In the genomic region with DNA sequence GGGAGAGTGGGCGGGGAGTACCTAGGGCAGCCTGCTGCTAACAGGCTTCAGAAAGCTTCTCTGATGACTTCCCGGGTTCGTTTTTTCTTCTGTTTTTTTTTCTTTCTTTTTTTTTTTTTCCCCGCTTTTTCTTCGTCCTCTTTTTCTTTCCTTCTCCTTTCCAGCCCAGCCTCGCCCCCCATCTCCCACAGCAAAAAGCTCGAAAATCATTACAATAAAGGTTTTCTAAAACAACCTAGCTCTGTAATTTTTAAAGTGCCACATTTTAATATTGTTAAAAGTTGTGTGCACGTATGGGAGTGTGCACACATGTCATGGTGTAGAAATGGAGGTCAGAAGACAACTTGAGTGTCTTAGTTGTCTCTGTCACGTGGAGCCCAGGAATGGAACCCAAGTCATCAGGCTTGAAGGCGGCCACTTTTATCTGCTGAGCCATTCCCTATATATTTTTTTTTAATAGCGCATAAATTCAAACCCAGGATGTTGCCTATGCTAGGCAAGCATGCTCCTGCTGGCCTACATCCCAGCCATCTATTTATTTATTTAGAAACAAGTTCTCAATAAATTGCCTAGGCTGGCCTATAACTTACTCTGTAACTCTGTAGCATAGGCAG, we compare ENCODE assay signal across 8 mouse cellular contexts. TPM values are rescaled to one million over a fixed set of nuclear protein-coding genes. Genes with fewer than 3 reads are reported as not detected.
A peak's percentile ranks its signal among the peaks of the same experiment; 100 is the strongest.
DNase-seq lines count a peak whose midpoint lies in the region; ATAC-seq and TF ChIP-seq lines count a peak whose summit lies in the region.

No protein-coding gene starts in this region.

- peak; percentile 26 for DNase-seq in cerebellum, adult 9-10 months
- DNase-seq in cerebellum, adult 11 months: no peak
- no peak for DNase-seq in neural tube, embryonic 11.5 days (ENCODE audit: low spot score)
- DNase-seq in neural tube, embryonic 10.5 days (ENCODE audit: extremely low spot score, low spot score): no peak
- no peak for DNase-seq in limb, embryonic 14.5 days (ENCODE audit: low spot score)
- no peak for DNase-seq in urinary bladder, adult 18-20 months (ENCODE audit: low spot score in 2 of 2)
- DNase-seq in adrenal gland, adult (ENCODE audit: inconsistent age in 2 of 2, low spot score in 1 of 2): no peak

- ATAC-seq in neural tube, embryonic 11.5 days (ENCODE audit: insufficient read depth, low FRiP score, low TSS enrichment): no peak
- no peak for ATAC-seq in limb, embryonic 14.5 days (ENCODE audit: low FRiP score, low read depth)
- no peak for ATAC-seq in stomach, embryonic 15.5 days (ENCODE audit: insufficient read depth, low FRiP score, low read depth)

- H3K4me1 ChIP-seq in neural tube, embryonic 11.5 days (ENCODE audit: control insufficient read depth, insufficient read depth, low read length): 0 out of 2 replicates have a peak, but pooled peaks cover 2% of the 10 kb centered on the region
- peaks cover 11% of the 10 kb centered on the region; the same call in 1 of the 2 replicates for H3K4me1 ChIP-seq in limb, embryonic 14.5 days (ENCODE audit: control insufficient read depth, insufficient read depth, low read length)
- peaks cover 7% of the 10 kb centered on the region; the same call in 1 of the 2 replicates for H3K4me1 ChIP-seq in stomach, embryonic 15.5 days

- 23% methylated on average over 11 of the region's 11 CpGs for WGBS in neural tube, embryonic 11.5 days
- WGBS in limb, embryonic 14.5 days: 18% methylated on average over 11 of the region's 11 CpGs
- 21% methylated on average over 11 of the region's 11 CpGs for WGBS in stomach, embryonic 15.5 days

- H3K9me3 ChIP-seq in neural tube, embryonic 11.5 days (ENCODE audit: control insufficient read depth, low read length): no peaks in the 10 kb centered on the region
- no peaks in the 10 kb centered on the region for H3K9me3 ChIP-seq in limb, embryonic 14.5 days (ENCODE audit: control insufficient read depth, low read length)
- H3K9me3 ChIP-seq in stomach, embryonic 15.5 days: no peaks in the 10 kb centered on the region

- no peak for TF ChIP-seq POLR2A in limb, embryonic 14.5 days (IDR thresholded peaks at IDR 0.05; ENCODE audit: borderline replicate concordance, extremely low read depth, insufficient read depth, insufficient read length)

- H3K9ac ChIP-seq in neural tube, embryonic 11.5 days (ENCODE audit: low read length): no peak overlapping the region; the same call in none of the 2 replicates
- H3K9ac ChIP-seq in limb, embryonic 14.5 days (ENCODE audit: low read depth, low read length, severe bottlenecking): peak overlapping the region; percentile 34; the same call in 1 of the 2 replicates
- H3K9ac ChIP-seq in stomach, embryonic 15.5 days: no peak overlapping the region

- H3K27me3 ChIP-seq in neural tube, embryonic 11.5 days (ENCODE audit: control insufficient read depth, insufficient read depth, low read length): no peaks in the 10 kb centered on the region
- H3K27me3 ChIP-seq in limb, embryonic 14.5 days (ENCODE audit: control insufficient read depth, insufficient read depth, low read length): no peaks in the 10 kb centered on the region
- H3K27me3 ChIP-seq in stomach, embryonic 15.5 days (replicated peaks): no peaks in the 10 kb centered on the region

- peak overlapping the region; percentile 57 for H3K4me2 ChIP-seq in neural tube, embryonic 11.5 days (ENCODE audit: low read depth)
- peak overlapping the region; percentile 71 for H3K4me2 ChIP-seq in limb, embryonic 14.5 days (replicated peaks; ENCODE audit: low read depth, low read length, severe bottlenecking)
- H3K4me2 ChIP-seq in stomach, embryonic 15.5 days: peak overlapping the region; percentile 74

- peak overlapping the region; percentile 54 for H3K4me3 ChIP-seq in neural tube, embryonic 11.5 days (ENCODE audit: low read depth, low read length)
- H3K4me3 ChIP-seq in limb, embryonic 14.5 days (replicated peaks; ENCODE audit: low read length): peak overlapping the region; percentile 66
- H3K4me3 ChIP-seq in stomach, embryonic 15.5 days (replicated peaks): peak overlapping the region; percentile 82

- no peak overlapping the region for H3K27ac ChIP-seq in neural tube, embryonic 11.5 days (ENCODE audit: low read depth, low read length)
- no peak overlapping the region for H3K27ac ChIP-seq in limb, embryonic 14.5 days (replicated peaks; ENCODE audit: low read depth, low read length)
- no peak overlapping the region for H3K27ac ChIP-seq in stomach, embryonic 15.5 days

- no peaks in the 10 kb centered on the region for H3K36me3 ChIP-seq in neural tube, embryonic 11.5 days (ENCODE audit: control insufficient read depth, insufficient read depth, low read length)
- H3K36me3 ChIP-seq in limb, embryonic 14.5 days (ENCODE audit: control insufficient read depth, insufficient read depth, low read length): peaks cover 2% of the 10 kb centered on the region; the same call in 1 of the 2 replicates
- H3K36me3 ChIP-seq in stomach, embryonic 15.5 days: peaks cover 2% of the 10 kb centered on the region; the same call in 1 of the 2 replicates

RNA-seq across cellular contexts. Expression of a gene that starts 0.4 kb away (rescaled TPM):
- 145 and 147 TPM in 2 replicates for polyA plus RNA-seq in neural tube, embryonic 11.5 days (2014; fragmentation: Nextera tagmentation; extraction: Ambion mirVana)
- 96.1 and 105 TPM in 2 replicates for polyA plus RNA-seq in limb, embryonic 14.5 days (2012; rRNA removed)
- polyA plus RNA-seq in limb, embryonic 14.5 days (2014; fragmentation: Nextera tagmentation; extraction: Ambion mirVana): 159 and 161 TPM in 2 replicates
- polyA plus RNA-seq in stomach, embryonic 15.5 days (2015; fragmentation: Nextera tagmentation; extraction: Ambion mirVana): 147 and 164 TPM in 2 replicates

RNA-seq across cellular contexts. Expression of a gene that starts 29.8 kb away (rescaled TPM):
- polyA plus RNA-seq in neural tube, embryonic 11.5 days (2014; fragmentation: Nextera tagmentation; extraction: Ambion mirVana): 719 and 730 TPM in 2 replicates
- 635 and 800 TPM in 2 replicates for polyA plus RNA-seq in limb, embryonic 14.5 days (2012; rRNA removed)
- 716 and 755 TPM in 2 replicates for polyA plus RNA-seq in limb, embryonic 14.5 days (2014; fragmentation: Nextera tagmentation; extraction: Ambion mirVana)
- polyA plus RNA-seq in stomach, embryonic 15.5 days (2015; fragmentation: Nextera tagmentation; extraction: Ambion mirVana): 45.9 and 72.7 TPM in 2 replicates

RNA-seq across cellular contexts. Expression of a gene that starts 36.1 kb away (rescaled TPM):
- polyA plus RNA-seq in neural tube, embryonic 11.5 days (2014; fragmentation: Nextera tagmentation; extraction: Ambion mirVana): 3.7 and 4.3 TPM in 2 replicates
- 12.0 and 12.1 TPM in 2 replicates for polyA plus RNA-seq in limb, embryonic 14.5 days (2012; rRNA removed)
- polyA plus RNA-seq in limb, embryonic 14.5 days (2014; fragmentation: Nextera tagmentation; extraction: Ambion mirVana): 11.2 and 13.0 TPM in 2 replicates
- 5.8 and 7.3 TPM in 2 replicates for polyA plus RNA-seq in stomach, embryonic 15.5 days (2015; fragmentation: Nextera tagmentation; extraction: Ambion mirVana)
